Mouse (Mus musculus) testis, adult 2 months (tissue): Measurements from ENCODE around the gene Hcn2.

Experiments
- CTCF ChIP-seq: fragments of 200-500 bp; IDR thresholded peaks from 2 replicates; pipeline ENCODE4 v1.5.1; 2012; ENCODE audit warnings: low read depth, mild to moderate bottlenecking, inconsistent platforms, low read length, moderate library complexity; ENCODE audit not compliant: control insufficient read depth, insufficient read depth, insufficient replicate concordance
- POLR2A ChIP-seq: fragments of 200-500 bp; IDR thresholded peaks from 2 replicates; pipeline ENCODE4 v1.6.1; 2012; ENCODE audit warnings: low read depth, mild to moderate bottlenecking, inconsistent platforms, low read length, moderate library complexity; ENCODE audit not compliant: control insufficient read depth

GRCm38 (mm10) chr10:79687513-79687912, 28.9 kb upstream of the Hcn2 start:
- no peak for TF ChIP-seq POLR2A
- TF ChIP-seq CTCF: no peak
